Mouse (Mus musculus) liver, embryonic 11.5 days (tissue): ENCODE measurements at regions not wholly inside any gene's neighbourhood (a gene's known extent, or its start where the extent isn't known, plus 50 kb on each side); places are given as distances from the start of the nearest gene placed in this dataset.

Experiments used
- ATAC-seq: fragments of 200-750 bp; cut with Nextera tagmentation; replicated peaks from 2 replicates; pipeline ENCODE4 v1.8.0; 2017; ENCODE audit warnings: moderate number of reproducible peaks, mild to moderate bottlenecking, moderate TSS enrichment, moderate library complexity; ENCODE audit not compliant: low FRiP score
- DNase-seq: peaks from one replicate; pipeline ENCODE4 v3.0.0-alpha.2; 2017; ENCODE audit warnings: low spot score
- H3K27ac ChIP-seq: fragments of 300-500 bp; sonication (generic); 2 replicates; pipeline ENCODE4 v1.5.1; 2014; ENCODE audit warnings: mild to moderate bottlenecking, low read depth, low read length, control low read depth
- H3K27me3 ChIP-seq: fragments of 300-500 bp; sonication (generic); replicated peaks from 2 replicates; pipeline ENCODE4 v1.6.1; 2014; ENCODE audit warnings: low read length, mixed read lengths; ENCODE audit not compliant: control insufficient read depth, insufficient read depth
- H3K36me3 ChIP-seq: fragments of 300-500 bp; sonication (generic); 2 replicates; pipeline ENCODE4 v1.6.1; 2014; ENCODE audit warnings: mild to moderate bottlenecking, low read length, moderate library complexity, mixed read lengths; ENCODE audit not compliant: control insufficient read depth, insufficient read depth
- H3K4me1 ChIP-seq: fragments of 300-500 bp; sonication (generic); replicated peaks from 2 replicates; pipeline ENCODE4 v1.6.1; 2014; ENCODE audit warnings: low read length, mixed read lengths; ENCODE audit not compliant: control insufficient read depth, insufficient read depth
- H3K4me2 ChIP-seq: fragments of 300-500 bp; sonication (generic); 2 replicates; pipeline ENCODE4 v1.6.1; 2014; ENCODE audit warnings: mild to moderate bottlenecking, control low read depth, moderate library complexity
- H3K4me3 ChIP-seq: fragments of 300-500 bp; sonication (generic); 2 replicates; pipeline ENCODE4 v1.5.1; 2014; ENCODE audit warnings: low read depth, low read length, control low read depth
- H3K9ac ChIP-seq: fragments of 300-500 bp; sonication (generic); 2 replicates; pipeline ENCODE4 v1.6.1; 2014; ENCODE audit warnings: low read depth, low read length, control low read depth
- H3K9me3 ChIP-seq: fragments of 300-500 bp; sonication (generic); 2 replicates; pipeline ENCODE4 v1.6.1; 2016; ENCODE audit warnings: low read length, inconsistent platforms, mixed read lengths; ENCODE audit not compliant: control insufficient read depth
- WGBS: fragments of 180-500 bp; shearing (Covaris S2); extraction: QIAGEN DNeasy Blood & Tissue Kit; methylation state at CpG from one replicate; pipeline ENCODE4 v1.1.7; 2014; 5-methylcytosine and 5-hydroxymethylcytosine counted together

GRCm38 (mm10) chr6:31124872-31125271, 166.0 kb upstream of the Klf14 start:
- Histone ChIP-seq H3K4me2 (peak overlapping the region; percentile 67), H3K9me3 (no peaks in the 10 kb centered on the region), H3K9ac (peak overlapping the region; percentile 45; the same call in 1 of the 2 replicates), H3K4me3 (peak overlapping the region; percentile 50), H3K27ac (no peak overlapping the region), H3K36me3 (no peaks in the 10 kb centered on the region), H3K4me1 (peaks cover 2% of the 10 kb centered on the region; the same call in 1 of the 2 replicates), H3K27me3 (no peaks in the 10 kb centered on the region)
- ATAC-seq: no peak
- WGBS: 67% methylated on average over 4 of the region's 4 CpGs
- no peak for DNase-seq

- WGBS: 35% methylated on average over 19 of the region's 19 CpGs
- H3K36me3 ChIP-seq: no peaks in the 10 kb centered on the region
- no peaks in the 10 kb centered on the region for H3K9me3 ChIP-seq
- ATAC-seq (peak; percentile 79), DNase-seq (peak; percentile 48)
- peak overlapping the region; percentile 67 for H3K4me2 ChIP-seq
- peak overlapping the region; percentile 50 for H3K4me3 ChIP-seq
- no peaks in the 10 kb centered on the region for H3K27me3 ChIP-seq
- H3K27ac ChIP-seq: peak overlapping the region; percentile 84
- H3K9ac ChIP-seq: peak overlapping the region; percentile 81
- peaks cover 2% of the 10 kb centered on the region; the same call in 1 of the 2 replicates for H3K4me1 ChIP-seq
Measured at GRCm38 (mm10) chr6:31125328-31126118, 166.6 kb upstream of the Klf14 start.

DNA sequence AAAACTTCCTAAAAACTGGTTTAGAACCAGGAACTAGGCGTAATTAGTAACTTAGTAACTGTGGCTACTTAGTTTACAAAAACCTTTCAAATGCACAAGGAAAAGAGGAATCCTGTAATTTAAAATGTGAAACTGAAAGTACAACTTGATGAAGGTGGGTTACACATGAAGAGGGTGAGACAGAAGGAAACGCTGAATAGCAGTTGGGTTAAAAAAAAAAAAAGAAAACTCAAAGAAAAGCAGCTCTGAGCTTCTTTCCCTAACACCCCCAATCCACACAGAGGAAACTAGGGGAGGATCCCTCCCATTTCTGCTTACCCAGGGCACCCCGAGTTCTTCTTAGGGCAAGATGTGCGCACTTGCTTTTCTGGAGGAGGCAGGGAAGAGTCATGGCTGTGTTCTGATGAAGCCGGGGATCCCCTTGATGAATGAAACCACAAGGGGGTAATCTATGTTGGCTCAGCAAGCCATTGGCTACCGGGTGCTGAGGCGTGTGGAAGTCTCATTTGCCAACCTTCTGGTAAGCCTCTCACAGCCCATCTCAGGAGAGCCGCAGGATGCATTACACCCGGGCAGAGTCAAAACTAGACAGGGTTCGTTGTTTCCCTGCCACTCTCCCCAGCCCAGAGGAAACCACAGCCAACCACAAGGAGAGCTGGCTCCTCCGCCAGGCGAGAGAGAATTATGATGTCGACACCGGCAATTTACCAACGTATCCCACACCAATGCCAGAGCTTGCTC, 167.4 kb upstream of the Klf14 start:
- Histone ChIP-seq H3K9me3 (no peaks in the 10 kb centered on the region), H3K27ac (peak overlapping the region; percentile 84), H3K9ac (peak overlapping the region; percentile 81), H3K4me2 (peak overlapping the region; percentile 67), H3K27me3 (no peaks in the 10 kb centered on the region), H3K4me1 (peaks cover 2% of the 10 kb centered on the region; the same call in 1 of the 2 replicates), H3K4me3 (peak overlapping the region; percentile 50), H3K36me3 (no peaks in the 10 kb centered on the region)
- peak; percentile 80 for ATAC-seq
- 45% methylated on average over 15 of the region's 15 CpGs for WGBS
- DNase-seq: peak; percentile 63

DNA sequence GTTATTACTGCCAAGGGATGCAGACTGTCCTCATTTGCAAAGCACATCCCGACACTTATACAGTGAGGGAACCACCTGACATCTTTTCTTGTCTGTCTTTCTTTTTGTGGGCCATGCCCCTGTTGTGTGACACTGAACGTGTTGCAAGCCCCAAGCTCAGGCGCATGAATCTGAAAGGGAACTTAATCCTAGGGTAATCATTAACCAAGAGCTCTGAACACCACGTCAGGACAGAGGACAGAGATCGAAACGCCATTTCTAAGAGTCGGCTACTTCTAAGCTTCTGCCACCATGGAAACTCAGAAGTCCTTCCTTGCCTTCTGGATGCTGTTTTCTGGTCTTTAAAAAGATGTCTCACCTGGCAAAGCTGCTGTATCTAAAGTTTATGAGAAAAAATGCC, 170.3 kb upstream of the Klf14 start:
- no peaks in the 10 kb centered on the region for H3K27me3 ChIP-seq
- no peak overlapping the region for H3K4me2 ChIP-seq
- peaks cover 2% of the 10 kb centered on the region; the same call in 1 of the 2 replicates for H3K4me1 ChIP-seq
- H3K36me3 ChIP-seq: no peaks in the 10 kb centered on the region
- no peak overlapping the region for H3K4me3 ChIP-seq
- ATAC-seq (no peak), DNase-seq (no peak)
- H3K9me3 ChIP-seq: no peaks in the 10 kb centered on the region
- no peak overlapping the region for H3K27ac ChIP-seq
- no peak overlapping the region for H3K9ac ChIP-seq
- WGBS: 67% methylated on average over 7 of the region's 7 CpGs

- no peak overlapping the region for H3K4me3 ChIP-seq
- no peaks in the 10 kb centered on the region for H3K36me3 ChIP-seq
- no peaks in the 10 kb centered on the region for H3K27me3 ChIP-seq
- 78% methylated on average over 7 of the region's 7 CpGs for WGBS
- H3K9ac ChIP-seq: no peak overlapping the region
- no peak for DNase-seq
- H3K4me2 ChIP-seq: no peak overlapping the region
- H3K4me1 ChIP-seq: 0 out of 2 replicates have a peak, but pooled peaks cover 2% of the 10 kb centered on the region
- ATAC-seq: no peak
- no peak overlapping the region for H3K27ac ChIP-seq
- no peaks in the 10 kb centered on the region for H3K9me3 ChIP-seq
Measured at GRCm38 (mm10) chr6:31129987-31130386, 171.1 kb upstream of the Klf14 start.

- ATAC-seq: no peak
- no peaks in the 10 kb centered on the region for H3K9me3 ChIP-seq
Measured at GRCm38 (mm10) chr6:31130522-31130921, 171.6 kb upstream of the Klf14 start.

DNA sequence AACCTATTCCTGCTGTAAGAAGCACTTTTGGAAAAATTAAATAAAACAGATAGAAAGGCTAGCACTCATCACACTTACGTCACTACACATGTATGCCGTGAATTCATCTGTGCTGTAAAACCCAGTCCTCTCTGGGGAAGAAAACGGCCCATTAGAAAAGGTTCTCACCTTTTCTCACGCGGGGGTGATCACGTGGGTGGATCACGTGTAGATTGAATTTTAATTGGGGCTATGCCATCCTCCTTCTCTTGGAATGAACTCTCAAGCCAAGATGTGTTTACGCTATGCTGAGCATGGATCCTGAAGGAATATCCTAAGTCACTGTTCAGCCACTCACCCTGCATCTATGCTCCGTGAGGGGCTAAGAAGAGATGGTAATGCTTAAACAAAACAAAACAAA, 172.8 kb upstream of the Klf14 start:
- H3K36me3 ChIP-seq: no peaks in the 10 kb centered on the region
- no peak overlapping the region for H3K27ac ChIP-seq
- DNase-seq (no peak), ATAC-seq (no peak)
- WGBS: 84% methylated on average over 9 of the region's 9 CpGs
- H3K4me3 ChIP-seq: no peak overlapping the region
- H3K9ac ChIP-seq: no peak overlapping the region
- no peak overlapping the region for H3K4me2 ChIP-seq
- no peaks in the 10 kb centered on the region for H3K27me3 ChIP-seq
- H3K4me1 ChIP-seq: 0 out of 2 replicates have a peak, but pooled peaks cover 2% of the 10 kb centered on the region
- H3K9me3 ChIP-seq: no peaks in the 10 kb centered on the region

More at GRCm38 (mm10) chr6:31130522-31130921, 171.6 kb upstream of the Klf14 start:
- DNase-seq: no peak
- H3K4me3 ChIP-seq: no peak overlapping the region
- 0 out of 2 replicates have a peak, but pooled peaks cover 2% of the 10 kb centered on the region for H3K4me1 ChIP-seq
- WGBS: 81% methylated on average over 1 of the region's 1 CpGs
- no peak overlapping the region for H3K27ac ChIP-seq
- H3K36me3 ChIP-seq: no peaks in the 10 kb centered on the region
- no peak overlapping the region for H3K4me2 ChIP-seq
- H3K27me3 ChIP-seq: no peaks in the 10 kb centered on the region
- H3K9ac ChIP-seq: no peak overlapping the region

- H3K4me1 ChIP-seq: 0 out of 2 replicates have a peak, but pooled peaks cover 2% of the 10 kb centered on the region
- H3K27me3 ChIP-seq: no peaks in the 10 kb centered on the region
- 83% methylated on average over 8 of the region's 8 CpGs for WGBS
- H3K9me3 ChIP-seq: no peaks in the 10 kb centered on the region
- no peak overlapping the region for H3K9ac ChIP-seq
- H3K36me3 ChIP-seq: no peaks in the 10 kb centered on the region
- H3K27ac ChIP-seq: no peak overlapping the region
- ATAC-seq (no peak), DNase-seq (no peak)
- no peak overlapping the region for H3K4me2 ChIP-seq
- no peak overlapping the region for H3K4me3 ChIP-seq
Measured at GRCm38 (mm10) chr6:31132396-31133190, 173.7 kb upstream of the Klf14 start.
